Mouse (Mus musculus): ENCODE measurements around the gene Kcna6. TPM values are rescaled to one million over a fixed set of nuclear protein-coding genes. Genes with fewer than 3 reads are reported as not detected.

The Kcna6 gene
- polyA plus RNA-seq, 1 experiment from 2014 or later = 6.6 TPM

DNA sequence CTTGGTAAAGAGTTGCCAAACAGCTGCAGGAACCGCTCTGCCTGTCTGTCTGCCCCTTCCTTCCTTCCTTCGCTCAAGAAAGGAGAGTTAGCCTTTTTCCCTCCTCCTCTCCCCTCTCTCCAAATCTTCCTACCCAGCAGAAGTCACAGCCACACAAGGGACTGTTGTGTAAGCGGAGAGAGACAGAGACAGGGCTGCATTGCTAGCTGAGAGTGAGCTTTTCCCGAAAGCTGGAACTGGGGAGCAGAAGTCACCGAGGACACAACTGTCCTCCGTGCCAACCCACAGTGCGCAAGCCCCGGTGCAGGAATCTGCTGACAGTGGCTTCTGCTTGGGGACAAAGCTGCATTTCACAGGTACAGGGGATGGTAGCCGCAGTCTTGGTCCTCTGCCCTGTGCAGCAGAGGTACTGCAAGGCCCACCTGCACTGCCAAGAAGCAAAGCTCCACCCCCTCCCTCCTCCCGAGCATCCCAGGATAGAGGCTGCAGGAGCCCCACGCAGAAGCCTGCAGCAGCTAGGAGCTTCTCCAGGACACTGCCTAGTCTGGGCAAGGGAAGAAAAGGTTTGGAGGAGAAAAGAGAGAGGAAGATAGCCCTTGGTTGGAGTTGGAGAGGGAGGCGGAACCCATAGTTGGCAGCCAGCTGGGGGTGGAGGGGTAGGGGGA lies 21.9 kb downstream of the Kcna6 start:
- Histone ChIP-seq H3K9ac (replicated peaks; ENCODE audit: low read length) (no peak overlapping the region), H3K9me3 (replicated peaks; ENCODE audit: control insufficient read depth, low read length) (no peaks in the 10 kb centered on the region), H3K36me3 (replicated peaks; ENCODE audit: control insufficient read depth, insufficient read depth, low read depth, low read length) (no peaks in the 10 kb centered on the region), H3K27me3 (ENCODE audit: control insufficient read depth, insufficient read depth, low read length) (no peaks in the 10 kb centered on the region), H3K27ac (replicated peaks; ENCODE audit: low read depth, low read length) (no peak overlapping the region), H3K4me1 (ENCODE audit: control insufficient read depth, insufficient read depth, low read length) (no peaks in the 10 kb centered on the region), H3K4me2 (ENCODE audit: low read depth, low read length) (no peak overlapping the region), H3K4me3 (ENCODE audit: low read depth, low read length) (no peak overlapping the region)
- DNase-seq (ENCODE audit: low spot score) (no peak), ATAC-seq (replicated peaks; ENCODE audit: insufficient number of reproducible peaks, low FRiP score, low TSS enrichment, low read depth) (no peak)
- 74% methylated on average over 12 of the region's 12 CpGs for WGBS

GRCm38 (mm10) chr6:126712531-126712930 lies 27.9 kb downstream of the Kcna6 start:
- Histone ChIP-seq H3K9ac (replicated peaks; ENCODE audit: low read length) (no peak overlapping the region), H3K4me3 (ENCODE audit: low read depth, low read length) (no peak overlapping the region), H3K27ac (replicated peaks; ENCODE audit: low read depth, low read length) (no peak overlapping the region), H3K4me2 (ENCODE audit: low read depth, low read length) (no peak overlapping the region), H3K4me1 (ENCODE audit: control insufficient read depth, insufficient read depth, low read length) (no peaks in the 10 kb centered on the region), H3K27me3 (ENCODE audit: control insufficient read depth, insufficient read depth, low read length) (no peaks in the 10 kb centered on the region), H3K36me3 (replicated peaks; ENCODE audit: control insufficient read depth, insufficient read depth, low read depth, low read length) (no peaks in the 10 kb centered on the region), H3K9me3 (replicated peaks; ENCODE audit: control insufficient read depth, low read length) (no peaks in the 10 kb centered on the region)
- WGBS = 78% methylated on average over 6 of the region's 6 CpGs
- DNase-seq (ENCODE audit: low spot score) (no peak), ATAC-seq (replicated peaks; ENCODE audit: insufficient number of reproducible peaks, low FRiP score, low TSS enrichment, low read depth) (no peak)

DNA sequence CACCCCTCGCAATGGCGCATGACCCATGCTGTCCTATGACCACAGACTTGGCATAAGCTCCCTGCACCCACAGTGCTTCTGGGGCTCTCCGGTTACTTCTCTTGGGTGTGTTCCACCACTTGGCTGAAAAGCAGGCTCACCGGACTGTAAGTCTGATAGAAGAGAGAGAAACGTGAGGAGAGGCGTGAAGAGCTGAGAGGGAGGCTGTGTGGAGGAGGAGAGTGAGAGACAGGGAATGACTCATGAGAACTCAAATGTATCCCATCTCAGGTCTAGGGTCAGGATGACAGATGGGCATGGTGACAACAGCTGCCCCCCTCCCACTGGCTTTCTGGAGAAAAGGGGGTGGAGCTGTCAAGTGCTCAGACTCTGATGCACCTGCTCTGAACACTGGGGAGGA lies 34.5 kb downstream of the Kcna6 start:
- H3K4me2 ChIP-seq (ENCODE audit: low read depth, low read length) = no peak overlapping the region
- no peak overlapping the region for H3K4me3 ChIP-seq (ENCODE audit: low read depth, low read length)
- ATAC-seq (replicated peaks; ENCODE audit: insufficient number of reproducible peaks, low FRiP score, low TSS enrichment, low read depth) = no peak
- H3K27ac ChIP-seq (replicated peaks; ENCODE audit: low read depth, low read length) = no peak overlapping the region
- no peak overlapping the region for H3K9ac ChIP-seq (replicated peaks; ENCODE audit: low read length)
- no peaks in the 10 kb centered on the region for H3K9me3 ChIP-seq (replicated peaks; ENCODE audit: control insufficient read depth, low read length)
- DNase-seq (ENCODE audit: low spot score) = no peak
- H3K36me3 ChIP-seq (replicated peaks; ENCODE audit: control insufficient read depth, insufficient read depth, low read depth, low read length) = no peaks in the 10 kb centered on the region
- WGBS = 83% methylated on average over 6 of the region's 6 CpGs
- H3K27me3 ChIP-seq (ENCODE audit: control insufficient read depth, insufficient read depth, low read length) = no peaks in the 10 kb centered on the region
- H3K4me1 ChIP-seq (ENCODE audit: control insufficient read depth, insufficient read depth, low read length) = no peaks in the 10 kb centered on the region

- Histone ChIP-seq H3K27me3 (ENCODE audit: control insufficient read depth, insufficient read depth, low read length) (no peaks in the 10 kb centered on the region), H3K4me3 (ENCODE audit: low read depth, low read length) (no peak overlapping the region), H3K4me2 (ENCODE audit: low read depth, low read length) (no peak overlapping the region), H3K9me3 (replicated peaks; ENCODE audit: control insufficient read depth, low read length) (no peaks in the 10 kb centered on the region), H3K4me1 (ENCODE audit: control insufficient read depth, insufficient read depth, low read length) (no peaks in the 10 kb centered on the region), H3K27ac (replicated peaks; ENCODE audit: low read depth, low read length) (no peak overlapping the region), H3K9ac (replicated peaks; ENCODE audit: low read length) (no peak overlapping the region), H3K36me3 (replicated peaks; ENCODE audit: control insufficient read depth, insufficient read depth, low read depth, low read length) (no peaks in the 10 kb centered on the region)
- ATAC-seq (replicated peaks; ENCODE audit: insufficient number of reproducible peaks, low FRiP score, low TSS enrichment, low read depth) = no peak
- WGBS = 28% methylated on average over 4 of the region's 4 CpGs
- DNase-seq (ENCODE audit: low spot score) = peak; percentile 75
Observed at GRCm38 (mm10) chr6:126704430-126704829, 36.0 kb downstream of the Kcna6 start.

DNA sequence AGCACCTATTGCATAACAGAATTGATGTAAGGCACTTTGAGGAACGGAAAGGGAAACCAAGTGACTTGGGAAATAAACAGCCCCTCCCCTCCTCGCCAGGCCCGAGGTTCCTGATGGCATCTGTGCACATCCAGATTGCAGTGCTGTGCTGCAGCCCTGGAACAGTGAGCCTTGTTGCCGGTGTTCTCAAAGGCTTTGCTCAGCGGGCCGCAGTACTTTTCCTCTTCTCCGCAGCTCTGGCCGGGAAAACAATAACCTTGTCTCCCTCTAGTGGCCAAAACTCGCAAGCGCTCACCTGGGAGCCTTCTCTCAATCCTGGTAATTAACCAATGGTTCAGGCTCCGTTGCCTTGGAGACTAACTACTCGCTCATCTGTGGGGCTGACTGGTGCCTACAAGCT lies 38.4 kb downstream of the Kcna6 start:
- no peak overlapping the region for H3K9ac ChIP-seq (replicated peaks; ENCODE audit: low read length)
- H3K9me3 ChIP-seq (replicated peaks; ENCODE audit: control insufficient read depth, low read length) = no peaks in the 10 kb centered on the region
- no peak overlapping the region for H3K4me3 ChIP-seq (ENCODE audit: low read depth, low read length)
- 3% methylated on average over 12 of the region's 12 CpGs for WGBS
- peak; percentile 60; the same call in 1 of the 2 replicates for ATAC-seq (replicated peaks; ENCODE audit: insufficient number of reproducible peaks, low FRiP score, low TSS enrichment, low read depth)
- peak; percentile 91 for DNase-seq (ENCODE audit: low spot score)
- H3K4me1 ChIP-seq (ENCODE audit: control insufficient read depth, insufficient read depth, low read length) = no peaks in the 10 kb centered on the region
- H3K36me3 ChIP-seq (replicated peaks; ENCODE audit: control insufficient read depth, insufficient read depth, low read depth, low read length) = no peaks in the 10 kb centered on the region
- no peaks in the 10 kb centered on the region for H3K27me3 ChIP-seq (ENCODE audit: control insufficient read depth, insufficient read depth, low read length)
- peak overlapping the region; percentile 15; the same call in 1 of the 2 replicates for H3K4me2 ChIP-seq (ENCODE audit: low read depth, low read length)
- no peak overlapping the region for H3K27ac ChIP-seq (replicated peaks; ENCODE audit: low read depth, low read length)

DNA sequence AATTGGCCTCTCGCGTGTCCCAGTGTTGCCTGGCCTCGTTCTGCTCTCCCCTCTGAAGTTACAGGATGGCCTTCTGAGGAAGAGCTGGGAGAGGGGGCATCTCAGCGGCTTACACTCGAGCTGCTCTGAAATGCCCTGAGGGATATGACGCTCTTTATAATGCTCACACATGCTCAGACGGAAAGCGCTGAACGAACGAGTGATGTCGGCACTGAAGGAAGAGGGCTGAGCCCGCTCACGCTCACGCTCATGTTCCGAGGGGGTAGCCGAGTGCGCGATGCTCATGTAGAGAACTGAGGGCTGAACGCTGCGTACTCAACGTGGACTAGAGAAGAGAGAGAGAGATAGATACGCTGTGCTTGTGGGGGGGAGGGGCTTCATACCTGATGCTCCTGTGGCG lies 39.3 kb downstream of the Kcna6 start:
- H3K9ac ChIP-seq (replicated peaks; ENCODE audit: low read length) = no peak overlapping the region
- no peaks in the 10 kb centered on the region for H3K36me3 ChIP-seq (replicated peaks; ENCODE audit: control insufficient read depth, insufficient read depth, low read depth, low read length)
- no peak overlapping the region for H3K4me3 ChIP-seq (ENCODE audit: low read depth, low read length)
- 74% methylated on average over 23 of the region's 23 CpGs for WGBS
- H3K27ac ChIP-seq (replicated peaks; ENCODE audit: low read depth, low read length) = no peak overlapping the region
- no peak overlapping the region for H3K4me2 ChIP-seq (ENCODE audit: low read depth, low read length)
- no peaks in the 10 kb centered on the region for H3K9me3 ChIP-seq (replicated peaks; ENCODE audit: control insufficient read depth, low read length)
- ATAC-seq (replicated peaks; ENCODE audit: insufficient number of reproducible peaks, low FRiP score, low TSS enrichment, low read depth) (no peak), DNase-seq (ENCODE audit: low spot score) (no peak)
- no peaks in the 10 kb centered on the region for H3K27me3 ChIP-seq (ENCODE audit: control insufficient read depth, insufficient read depth, low read length)
- no peaks in the 10 kb centered on the region for H3K4me1 ChIP-seq (ENCODE audit: control insufficient read depth, insufficient read depth, low read length)

GRCm38 (mm10) chr6:126699995-126700394 lies 40.5 kb downstream of the Kcna6 start:
- Histone ChIP-seq H3K9me3 (replicated peaks; ENCODE audit: control insufficient read depth, low read length) (no peaks in the 10 kb centered on the region), H3K4me2 (ENCODE audit: low read depth, low read length) (no peak overlapping the region), H3K4me3 (ENCODE audit: low read depth, low read length) (no peak overlapping the region), H3K27me3 (ENCODE audit: control insufficient read depth, insufficient read depth, low read length) (no peaks in the 10 kb centered on the region), H3K27ac (replicated peaks; ENCODE audit: low read depth, low read length) (no peak overlapping the region), H3K36me3 (replicated peaks; ENCODE audit: control insufficient read depth, insufficient read depth, low read depth, low read length) (no peaks in the 10 kb centered on the region), H3K4me1 (ENCODE audit: control insufficient read depth, insufficient read depth, low read length) (no peaks in the 10 kb centered on the region), H3K9ac (replicated peaks; ENCODE audit: low read length) (no peak overlapping the region)
- 81% methylated on average over 5 of the region's 5 CpGs for WGBS
- ATAC-seq (replicated peaks; ENCODE audit: insufficient number of reproducible peaks, low FRiP score, low TSS enrichment, low read depth) (no peak), DNase-seq (ENCODE audit: low spot score) (no peak)

DNA sequence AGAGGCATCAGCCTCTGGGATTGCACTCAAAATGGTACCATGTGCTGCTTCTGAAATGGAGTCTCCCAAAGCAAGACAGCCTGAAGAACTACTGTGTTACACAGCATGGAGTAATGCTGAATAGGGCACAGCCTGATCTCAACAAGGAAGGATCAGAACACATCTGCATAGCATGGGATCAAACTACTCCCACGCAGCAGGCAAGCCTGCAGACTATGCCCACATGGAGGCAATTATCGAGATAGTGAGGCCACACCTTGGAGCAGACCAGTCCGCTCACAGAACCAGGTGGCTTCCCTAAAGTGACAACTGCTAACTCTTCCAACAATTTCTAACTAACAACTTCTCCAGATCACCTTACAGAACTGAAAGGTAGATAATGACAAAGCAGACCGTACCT lies 53.4 kb downstream of the Kcna6 start:
- no peak overlapping the region for H3K27ac ChIP-seq (replicated peaks; ENCODE audit: low read depth, low read length)
- WGBS = 44% methylated on average over 4 of the region's 4 CpGs
- H3K4me2 ChIP-seq (ENCODE audit: low read depth, low read length) = no peak overlapping the region
- DNase-seq (ENCODE audit: low spot score) = peak; percentile 47
- H3K9ac ChIP-seq (replicated peaks; ENCODE audit: low read length) = no peak overlapping the region
- no peaks in the 10 kb centered on the region for H3K36me3 ChIP-seq (replicated peaks; ENCODE audit: control insufficient read depth, insufficient read depth, low read depth, low read length)
- 0 out of 2 replicates have a peak, but pooled peaks have one; percentile 34 for ATAC-seq (replicated peaks; ENCODE audit: insufficient number of reproducible peaks, low FRiP score, low TSS enrichment, low read depth)
- H3K4me1 ChIP-seq (ENCODE audit: control insufficient read depth, insufficient read depth, low read length) = no peaks in the 10 kb centered on the region
- no peaks in the 10 kb centered on the region for H3K27me3 ChIP-seq (ENCODE audit: control insufficient read depth, insufficient read depth, low read length)
- no peaks in the 10 kb centered on the region for H3K9me3 ChIP-seq (replicated peaks; ENCODE audit: control insufficient read depth, low read length)
- no peak overlapping the region for H3K4me3 ChIP-seq (ENCODE audit: low read depth, low read length)

All from embryonic facial prominence, embryonic 11.5 days (tissue).